Mouse (Mus musculus): ENCODE data around the gene Elfn1.

Elfn1 gene

GRCm38 (mm10) chr5:140019616-140020015 is 111.9 kb downstream of the Elfn1 start:
- DNase-seq (ENCODE audit: low spot score in 2 of 2) = no peak

- peak; percentile 55 to 79 for DNase-seq (ENCODE audit: low spot score in 2 of 2)
Observed at GRCm38 (mm10) chr5:140021755-140022154, 114.0 kb downstream of the Elfn1 start.

GRCm38 (mm10) chr5:140022861-140023260 is 115.1 kb downstream of the Elfn1 start:
- DNase-seq (ENCODE audit: low spot score in 2 of 2) = no peak

- peak; percentile 73 to 75 for DNase-seq (ENCODE audit: low spot score in 2 of 2)
Observed at GRCm38 (mm10) chr5:140023941-140024500, 116.3 kb downstream of the Elfn1 start.

All from right cerebral cortex, postnatal 10 days (tissue).